Mouse (Mus musculus) heart, adult 9 months (tissue): Measurements from ENCODE around the gene Dpep3.
A peak's percentile ranks its signal among the peaks of the same experiment; 100 is the strongest.

Experiments
- DNase-seq, 2 experiments: peaks; one replicate each; pipeline ENCODE4 v3.0.0; 2022; ENCODE audit warnings: low spot score in 2 of 2

Dpep3 gene

DNA sequence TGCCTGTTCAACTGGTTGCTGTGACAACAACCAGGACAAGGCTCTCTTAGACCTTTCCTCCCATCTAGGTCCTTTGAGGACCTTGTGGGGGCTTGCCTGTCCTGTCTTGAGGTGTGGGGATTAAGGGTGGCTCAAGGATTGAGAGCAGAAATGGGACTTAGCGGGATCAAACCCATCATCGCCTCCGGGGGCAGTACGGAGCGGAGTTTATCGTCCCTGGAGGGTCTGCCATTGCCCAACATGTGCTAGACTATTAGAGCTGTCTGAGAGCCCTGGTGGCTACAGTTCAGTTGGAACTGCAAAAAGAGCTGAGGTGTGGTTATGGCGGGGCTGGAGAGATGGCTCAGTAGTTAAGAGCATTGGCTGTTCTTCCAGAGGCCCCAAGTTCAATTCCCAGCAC lies 3.9 kb downstream of the Dpep3 start:
- no peak for DNase-seq

DNA sequence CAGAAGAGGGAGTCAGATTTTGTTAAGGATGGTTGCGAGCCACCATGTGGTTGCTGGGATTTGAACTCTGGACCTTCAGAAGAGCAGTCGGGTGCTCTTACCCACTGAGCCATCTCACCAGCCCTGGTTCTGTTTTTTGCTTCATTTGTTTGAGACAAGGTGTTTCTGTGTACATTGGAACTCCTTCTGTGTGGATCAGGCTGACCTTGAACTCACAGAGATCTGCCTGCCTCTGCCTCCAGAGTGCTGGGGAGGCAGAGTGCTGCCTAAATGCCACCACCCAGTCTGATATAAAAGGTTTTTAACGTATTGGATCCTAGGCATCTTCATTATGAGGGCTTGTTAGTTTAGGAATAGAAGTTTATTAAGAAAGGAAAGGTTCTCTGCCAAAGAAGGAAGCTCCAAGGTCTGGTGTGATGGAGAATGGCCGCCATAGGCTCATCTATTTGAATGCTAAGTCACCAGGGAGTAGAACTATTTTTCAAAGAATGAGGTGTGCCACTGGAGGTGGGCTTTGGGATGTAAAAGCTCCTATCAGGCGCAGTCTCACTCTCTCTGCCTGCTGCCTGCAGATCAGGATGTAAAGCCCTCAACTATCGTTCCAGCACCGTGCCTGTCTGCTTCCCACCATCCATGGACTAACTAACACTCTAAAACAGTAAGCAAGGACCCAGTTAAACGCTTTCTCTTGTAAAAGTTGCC lies 8.1 kb downstream of the Dpep3 start:
- DNase-seq: no peak

DNA sequence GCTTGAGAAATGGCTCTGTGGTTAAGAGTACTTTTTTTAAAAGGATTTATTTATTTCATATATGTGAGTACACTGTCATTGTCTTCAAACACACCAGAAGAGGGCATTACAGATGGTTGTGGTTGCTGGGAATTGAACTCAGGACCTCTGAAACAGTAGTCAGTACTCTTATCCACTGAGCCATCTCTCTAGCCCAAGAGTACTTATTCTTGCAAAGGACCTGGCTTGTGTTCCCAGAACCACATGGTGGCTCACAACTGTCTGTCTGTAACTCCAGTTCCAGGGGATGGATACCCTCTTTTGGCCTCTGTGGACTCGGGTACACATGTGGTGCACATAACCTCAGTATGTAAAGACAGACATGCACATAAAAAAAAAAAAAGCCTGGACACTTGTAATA lies 9.9 kb downstream of the Dpep3 start:
- DNase-seq: no peak

DNA sequence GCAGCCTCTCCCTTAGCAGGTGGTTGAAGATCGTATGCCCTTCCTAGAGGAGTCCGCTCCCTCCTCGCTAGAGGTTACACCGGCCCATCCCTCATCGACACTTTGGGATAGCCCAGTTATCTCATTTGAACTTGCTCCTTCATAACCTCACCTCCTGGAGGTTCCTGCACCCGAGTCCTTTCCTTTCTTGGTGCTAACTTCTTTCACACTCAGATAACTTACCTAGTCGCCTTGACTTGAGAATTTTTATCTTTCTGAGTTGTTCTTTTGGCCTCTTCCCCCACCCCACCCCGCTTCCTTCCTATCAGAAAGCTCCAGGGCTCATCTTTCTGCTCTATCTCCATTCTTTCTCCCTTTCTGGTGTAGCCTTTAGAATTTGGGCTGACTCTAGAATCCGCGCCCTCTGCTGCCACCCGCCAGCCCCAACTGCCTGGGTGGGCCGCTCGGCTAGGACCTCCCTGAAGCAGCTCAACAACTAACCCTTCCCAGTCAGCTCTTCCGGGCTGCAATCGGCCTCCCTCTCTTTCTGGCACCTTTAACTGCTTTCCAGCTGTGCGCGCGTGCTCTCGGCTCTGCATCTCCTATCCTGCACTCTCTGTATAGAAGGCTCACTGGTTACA lies 12.4 kb downstream of the Dpep3 start:
- DNase-seq: no peak

DNA sequence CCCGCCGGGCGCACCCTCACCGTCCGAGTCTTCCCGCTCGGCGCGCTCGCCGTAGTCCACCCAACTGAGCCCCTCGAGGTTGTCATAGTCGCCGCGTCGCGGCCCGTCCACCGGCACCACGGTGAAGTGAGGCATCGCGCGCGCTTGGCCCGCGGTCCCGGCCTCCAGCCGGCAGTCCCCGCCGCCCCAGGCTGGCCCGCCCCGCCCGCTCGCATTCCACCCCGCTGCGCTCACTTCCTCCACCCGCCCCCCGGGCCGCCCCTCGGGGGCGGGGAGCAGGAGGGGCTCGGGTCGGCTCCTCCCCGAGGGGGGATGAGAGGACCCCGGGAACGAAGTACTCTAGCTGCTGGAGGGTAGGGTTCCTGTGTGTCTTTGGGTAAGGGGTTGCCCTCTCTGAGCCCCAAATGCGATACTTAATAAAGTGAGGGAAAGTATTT lies 13.3 kb downstream of the Dpep3 start, which contains the start of gene Slc12a4:
TSS of gene Slc12a4 (minus strand) at position 193 of the 437 bp plus-strand sequence.
- peak; percentile 86 to 88 for DNase-seq

DNA sequence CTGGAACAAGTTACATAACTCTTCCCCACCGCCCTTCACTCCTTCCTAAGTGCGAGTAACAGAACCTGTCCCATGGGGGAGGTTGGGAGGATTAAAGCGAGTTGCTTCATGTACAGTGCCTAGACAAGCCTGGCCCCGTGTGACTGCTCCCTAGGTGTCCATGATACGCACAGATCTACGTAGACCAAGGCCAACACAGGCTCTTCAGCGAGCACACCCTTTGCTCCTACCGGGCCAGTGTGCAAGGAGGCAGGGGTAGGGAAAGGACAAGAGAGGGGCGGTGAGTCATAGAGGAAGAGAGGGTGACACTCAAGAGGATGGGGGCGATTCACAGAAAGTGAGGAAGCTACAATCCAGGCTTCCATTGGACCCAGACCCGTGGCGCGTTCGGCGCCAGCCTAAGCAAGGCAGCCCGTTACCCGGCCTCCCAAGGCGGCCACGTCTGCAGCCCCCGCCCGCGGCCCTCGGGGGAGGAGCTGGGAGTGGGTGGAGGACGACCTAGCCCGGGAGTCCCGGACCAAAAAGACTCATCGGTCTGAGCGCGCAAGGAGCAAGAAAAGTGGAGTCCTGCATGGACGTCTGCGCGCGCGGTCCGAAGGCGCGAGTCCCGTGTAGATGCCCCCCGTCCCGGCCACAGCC lies 13.8 kb downstream of the Dpep3 start:
- peak; percentile 49 to 71 for DNase-seq

DNA sequence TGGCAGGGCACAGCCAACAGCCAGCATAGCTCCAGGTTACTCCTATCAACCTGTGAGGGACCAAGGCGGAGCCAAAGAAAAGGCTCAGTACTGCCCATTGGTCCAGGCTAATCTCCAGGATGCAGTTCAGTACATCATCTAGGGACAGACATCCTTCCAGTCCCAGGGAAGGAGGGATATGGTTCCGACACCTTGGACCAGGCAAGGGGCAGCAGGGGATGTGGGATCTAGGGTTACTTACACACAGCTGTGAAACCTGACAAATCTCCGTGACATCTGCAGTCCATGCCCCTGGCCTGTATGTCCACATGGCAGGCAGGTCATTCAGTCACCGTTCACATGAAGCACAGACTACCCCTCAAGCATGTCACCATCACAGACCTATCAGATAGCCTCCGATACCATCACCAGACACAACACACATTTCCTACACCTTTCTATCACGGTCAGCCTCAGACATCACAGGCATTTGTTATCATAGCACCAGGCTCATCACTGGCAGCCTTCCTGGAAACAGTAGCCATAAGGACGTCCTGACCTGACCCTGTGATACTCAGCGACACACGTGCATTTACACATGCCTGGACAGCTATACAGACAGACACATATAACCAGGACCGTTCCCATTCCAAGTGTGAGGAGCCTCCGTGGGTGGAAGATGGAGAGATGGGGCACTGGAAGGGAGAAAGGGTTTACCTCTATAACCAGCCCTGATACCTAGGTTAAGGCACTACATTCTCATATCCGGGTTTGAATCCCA lies 14.5 kb downstream of the Dpep3 start:
- peak; percentile 30 to 62 for DNase-seq

DNA sequence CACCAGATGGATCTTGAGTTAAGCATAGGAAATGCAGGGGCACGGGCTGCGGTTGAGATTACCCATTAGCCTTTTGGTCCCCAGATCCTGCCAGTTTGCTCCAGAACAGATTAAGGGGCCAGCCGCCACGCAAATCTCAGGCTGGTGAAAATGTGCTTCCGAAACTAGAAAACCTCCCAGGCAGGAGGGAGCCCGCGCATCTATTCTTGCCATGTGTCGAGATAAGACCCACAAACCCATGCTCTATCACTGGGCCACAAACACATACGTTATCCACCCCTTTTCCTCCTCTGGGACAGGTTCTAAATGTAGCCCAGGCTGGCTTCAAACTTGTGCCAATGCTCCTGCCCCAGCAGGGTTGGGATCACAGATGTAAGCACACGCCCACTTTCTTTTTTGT lies 17.7 kb downstream of the Dpep3 start:
- DNase-seq: no peak

DNA sequence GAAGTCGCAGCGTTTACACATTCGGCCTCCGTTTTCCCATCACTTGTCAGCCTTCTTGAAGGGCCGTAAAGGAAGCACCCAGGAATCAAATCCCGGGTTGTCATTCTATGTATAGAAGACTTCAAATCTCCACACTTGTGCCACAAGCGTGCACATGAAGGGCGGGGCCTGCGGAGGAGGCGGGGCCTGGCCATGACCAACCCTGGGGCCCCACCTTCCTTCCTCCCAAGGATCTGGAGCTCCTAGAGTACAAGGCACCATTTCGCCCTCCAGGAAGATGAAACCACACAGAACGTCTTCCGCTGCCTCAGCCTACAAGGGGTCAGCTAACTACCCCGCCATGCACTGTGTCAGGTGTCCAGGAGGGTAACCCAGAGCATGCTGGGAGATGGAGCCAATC lies 18.1 kb downstream of the Dpep3 start:
- DNase-seq: no peak

DNA sequence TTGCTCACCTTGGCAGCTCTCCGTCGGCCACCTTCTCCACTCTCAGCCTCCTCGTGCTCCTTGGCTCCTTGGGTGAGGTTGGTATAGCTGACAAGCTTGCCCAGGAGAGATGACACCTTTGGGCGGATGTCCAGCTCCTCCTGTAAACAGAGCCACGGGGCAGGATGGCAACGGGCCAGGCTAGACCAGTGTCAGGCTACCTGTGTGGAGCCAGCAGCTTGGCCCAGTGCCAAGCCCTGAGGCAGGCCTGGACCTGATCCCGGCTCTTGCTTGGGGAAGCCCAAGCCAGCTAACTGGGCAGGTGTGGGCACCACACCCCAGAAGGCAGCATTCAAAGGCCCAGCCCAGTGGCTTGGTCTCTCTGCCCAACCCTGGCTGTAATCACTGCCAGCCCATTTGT lies 19.9 kb downstream of the Dpep3 start:
- DNase-seq: peak in 1 of 2 experiments; percentile 43

DNA sequence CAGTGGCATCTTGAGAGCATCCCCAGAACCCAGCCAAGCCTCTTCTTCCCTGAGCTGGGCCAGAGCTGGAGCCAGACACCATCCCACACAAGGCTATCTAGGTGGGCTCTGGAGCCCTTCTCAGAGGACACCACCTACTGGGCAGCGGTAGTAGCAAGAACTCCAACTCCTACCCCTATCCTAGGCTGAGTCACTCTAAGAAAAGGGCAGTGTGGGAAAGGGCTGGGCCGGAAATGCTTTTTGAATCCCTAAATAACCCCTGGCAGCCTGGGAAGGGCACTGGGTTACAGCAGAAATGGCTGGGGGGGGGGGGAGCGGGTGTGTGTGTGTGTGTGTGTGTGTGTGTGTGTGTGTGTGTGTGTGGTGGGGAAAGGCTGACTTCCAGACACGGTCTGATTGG lies 21.4 kb downstream of the Dpep3 start:
- peak; percentile 76 to 77 for DNase-seq

DNA sequence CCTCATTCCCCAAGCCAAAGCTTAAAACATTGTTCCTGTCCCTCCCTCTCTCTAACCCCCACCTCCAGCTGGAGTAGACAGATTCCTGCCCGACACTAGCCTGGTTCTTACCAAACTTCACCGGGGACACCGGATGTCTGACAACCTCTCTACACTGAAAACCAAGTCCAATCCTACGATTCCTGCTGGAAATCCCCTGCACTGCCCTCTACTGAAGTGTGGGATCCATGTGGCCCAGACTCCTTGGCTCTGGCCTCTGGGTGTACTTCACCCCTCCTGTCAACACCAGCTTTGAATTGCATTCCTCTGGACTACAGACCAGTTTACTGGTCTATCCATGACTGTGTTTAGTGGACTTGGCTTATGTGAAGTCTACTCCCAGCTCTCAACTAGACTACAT lies 22.7 kb downstream of the Dpep3 start:
- peak; percentile 49 to 62 for DNase-seq

DNA sequence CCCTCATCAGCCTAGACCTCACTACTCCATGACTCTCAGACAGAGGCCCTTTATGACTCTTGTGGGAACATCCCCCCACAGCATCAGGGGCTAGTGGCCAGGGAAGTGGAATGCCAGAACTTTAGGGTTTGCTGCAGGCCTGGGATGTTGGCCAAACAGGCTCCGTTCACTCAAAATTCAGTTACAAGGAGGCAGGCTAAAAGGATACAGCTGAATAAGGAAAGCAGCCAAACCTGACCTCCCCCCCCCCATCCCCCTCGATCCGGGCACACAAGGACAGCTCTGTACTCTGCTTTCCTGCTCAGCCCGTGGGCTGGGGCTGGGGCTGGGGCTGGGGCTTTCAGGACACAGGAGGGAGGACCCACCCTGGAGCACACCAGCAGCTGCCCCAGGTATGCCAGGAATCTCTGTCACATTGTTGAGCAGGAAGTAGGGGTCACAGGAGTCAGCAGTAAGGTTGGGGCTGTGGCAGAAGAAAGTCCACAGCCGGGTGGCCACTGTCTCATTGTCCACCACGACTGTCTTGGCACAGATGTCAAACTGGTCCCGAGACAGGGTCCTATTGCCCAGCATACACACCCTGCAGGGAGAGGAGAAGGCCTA lies 28.1 kb downstream of the Dpep3 start:
- peak; percentile 53 to 56 for DNase-seq

DNA sequence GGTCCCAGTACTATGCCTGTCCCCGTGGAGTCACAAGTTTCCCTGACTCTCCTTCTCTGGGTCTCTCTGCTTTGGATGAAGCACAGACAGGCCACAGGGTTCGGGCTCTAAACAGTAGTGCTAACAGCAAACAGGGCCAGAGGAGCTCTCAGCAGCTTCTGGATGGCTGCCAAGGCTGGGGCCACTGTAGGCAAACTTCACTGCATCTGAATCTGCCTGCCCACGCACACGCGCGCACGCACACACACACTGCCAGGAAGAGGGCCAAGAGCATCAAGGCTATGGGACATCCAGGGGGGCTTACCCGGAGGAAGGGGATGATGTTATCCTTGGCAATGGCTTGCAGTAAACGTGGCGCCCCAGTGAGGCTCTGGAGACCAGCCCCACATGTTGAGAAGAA lies 29.9 kb downstream of the Dpep3 start:
- DNase-seq: peak in 1 of 2 experiments; percentile 34

DNA sequence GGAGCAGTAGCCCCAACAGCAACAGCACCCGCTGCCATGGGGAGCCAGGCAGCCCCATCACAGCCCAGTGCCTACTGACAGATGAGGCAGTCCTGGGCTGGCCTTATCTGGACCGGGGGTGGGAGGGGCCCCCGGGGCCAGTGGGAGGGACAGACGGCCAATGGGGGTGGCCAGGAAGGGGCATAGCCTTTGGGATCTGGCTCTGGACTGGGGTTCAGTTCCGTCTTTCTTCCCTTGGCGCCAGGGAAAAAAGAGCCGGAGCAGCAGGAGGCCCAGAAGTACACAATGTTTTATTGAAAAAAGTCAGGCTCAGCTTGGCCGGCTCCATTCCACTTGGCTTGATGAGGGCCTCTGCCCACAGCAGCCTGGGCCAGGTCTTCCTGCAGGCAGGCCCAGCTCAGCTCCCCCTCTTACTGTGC lies 35.9 kb downstream of the Dpep3 start, which contains the start of gene Lcat:
TSS of gene Lcat (minus strand) at position 62 of the 419 bp plus-strand sequence.
- DNase-seq: no peak

DNA sequence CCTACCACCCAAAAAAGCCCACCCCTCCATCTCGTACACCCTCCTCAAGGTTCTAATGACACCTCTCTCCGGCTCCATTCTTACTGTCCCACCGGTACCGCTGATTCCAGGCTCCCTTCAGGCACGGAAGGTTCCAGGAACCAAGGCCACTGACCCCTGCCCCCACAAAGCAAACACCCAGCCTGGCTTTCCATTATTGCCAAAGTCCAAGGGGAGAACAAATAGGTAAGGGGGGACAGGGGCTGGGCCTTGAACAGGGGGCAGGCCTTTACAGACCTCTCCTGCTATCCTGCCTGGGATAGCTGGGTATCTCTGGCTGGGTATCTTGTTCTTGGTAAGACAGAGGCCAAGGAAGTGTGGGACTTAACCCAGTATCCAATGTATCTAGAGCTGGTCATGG lies 36.7 kb downstream of the Dpep3 start:
- no peak for DNase-seq

DNA sequence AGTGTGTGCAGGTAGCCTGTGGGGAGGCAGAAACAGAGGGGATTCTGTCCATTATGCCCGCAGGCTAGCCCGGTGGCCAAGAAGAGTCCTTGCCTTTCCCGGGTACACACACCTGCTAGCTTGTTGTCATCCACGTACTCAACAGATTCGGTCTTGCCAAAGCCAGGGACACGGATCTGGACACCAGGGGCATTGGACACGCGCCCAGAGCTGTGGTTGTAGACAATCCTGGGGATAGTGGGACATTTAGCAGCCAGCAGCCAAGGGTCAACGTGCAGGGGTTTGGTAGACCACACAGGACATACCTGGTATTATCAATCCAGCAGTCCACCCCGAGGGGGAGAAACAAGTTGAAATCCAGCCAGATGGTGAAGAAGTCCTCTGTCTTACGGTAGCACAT lies 37.2 kb downstream of the Dpep3 start:
- DNase-seq: no peak

DNA sequence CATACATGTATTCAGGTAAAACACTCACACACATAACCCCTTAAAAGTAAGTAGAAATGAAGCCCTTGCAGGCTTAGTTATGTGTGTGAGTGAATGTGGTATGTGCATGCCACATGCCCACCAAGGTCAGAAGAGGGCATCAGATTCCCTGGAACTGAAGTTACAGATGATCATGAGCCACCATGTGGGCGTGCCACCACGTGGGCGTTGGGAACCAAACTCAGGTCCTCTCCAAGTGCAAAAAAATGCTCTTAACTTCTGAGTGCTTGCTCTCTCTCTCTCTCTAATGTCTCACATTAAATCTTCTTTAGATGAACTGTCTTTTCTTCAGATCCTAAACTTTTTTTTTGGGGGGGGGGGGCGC lies 40.9 kb downstream of the Dpep3 start, which contains the start of gene Psmb10:
TSS of gene Psmb10 (minus strand) at position 139 of the 364 bp plus-strand sequence.
- no peak for DNase-seq

DNA sequence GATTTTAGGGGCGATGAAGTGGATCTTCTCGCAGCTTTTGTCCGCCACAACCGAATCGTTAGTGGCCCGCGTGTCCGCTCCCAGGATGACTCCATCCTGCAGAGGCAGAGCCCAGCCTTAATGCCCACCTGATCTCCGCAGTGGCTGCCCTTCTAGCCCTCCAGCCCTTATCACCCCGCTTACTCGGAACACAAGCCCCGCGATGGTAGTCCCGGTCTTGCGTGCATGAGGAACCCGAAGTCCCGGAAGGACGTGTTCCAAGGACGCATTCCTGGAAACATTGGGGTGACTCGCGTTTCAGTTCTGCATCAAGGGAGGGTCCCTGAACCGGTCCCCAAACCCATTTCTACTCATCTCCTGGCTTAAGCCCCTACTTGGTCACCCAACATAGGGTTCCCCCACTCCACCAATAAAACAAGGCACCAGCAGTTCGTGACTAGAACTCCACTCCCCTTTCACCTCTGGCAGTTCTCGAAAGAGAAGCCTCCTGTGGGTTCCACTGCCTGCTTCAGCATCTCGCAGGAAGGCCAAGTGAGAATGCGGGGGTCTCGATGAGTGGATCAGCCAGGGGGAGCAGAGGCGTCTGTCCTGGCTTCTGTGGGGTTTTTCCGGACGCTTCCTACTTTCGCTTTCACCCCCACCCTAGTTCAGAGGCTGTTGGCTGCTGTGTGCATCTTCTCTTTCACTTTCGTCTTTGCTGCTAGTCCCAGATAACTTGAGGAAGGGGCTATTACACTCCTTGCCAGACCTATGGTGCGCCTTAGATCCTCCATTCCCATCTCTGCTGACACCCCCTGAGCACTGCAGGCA lies 41.5 kb downstream of the Dpep3 start:
- peak; percentile 72 to 82 for DNase-seq

DNA sequence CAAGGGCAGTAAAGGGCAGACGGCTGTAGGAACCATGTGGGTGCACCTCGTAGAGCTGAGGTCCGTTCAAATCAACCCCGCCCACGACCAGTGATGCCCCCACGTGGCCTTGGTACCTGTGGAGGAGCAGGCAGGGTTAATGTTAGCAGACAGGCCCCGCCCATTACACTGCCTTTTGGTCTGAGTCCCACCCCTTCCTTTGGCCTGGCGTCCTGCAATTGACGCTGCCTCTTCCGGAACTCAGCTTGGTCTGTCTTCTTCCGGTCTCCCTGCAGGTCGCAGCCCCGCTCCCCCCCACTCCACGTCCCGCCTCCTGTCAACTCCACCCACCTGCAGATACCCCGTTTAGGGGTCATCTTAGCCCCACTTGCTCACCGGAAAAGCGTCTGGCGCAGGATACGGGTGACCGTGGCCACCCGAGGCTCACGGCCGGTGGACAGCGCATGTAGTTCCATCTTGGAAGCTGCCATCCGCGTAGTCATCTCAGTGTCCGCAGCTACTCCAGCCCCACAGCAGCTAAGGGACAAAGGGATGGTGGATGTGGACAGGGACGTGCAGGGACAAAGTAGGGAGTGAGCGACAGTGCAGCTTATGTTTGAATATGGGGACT lies 42.3 kb downstream of the Dpep3 start:
- peak; percentile 91 to 93 for DNase-seq
